Mouse (Mus musculus) CD4-positive, CD25-positive, alpha-beta regulatory T cell, adult 4 months (primary cell): Measurements from ENCODE around the gene Ddx10. TPM values are rescaled to one million over a fixed set of nuclear protein-coding genes. Genes with fewer than 3 reads are reported as not detected.

Experiments
- polyA plus RNA-seq, 2 experiments: library from polyadenylated mRNA; unstranded; fragments of 100-300 nt; shearing (Covaris generic); gene quantifications; one replicate each; pipeline ENCODE4 v1.2.1; 2017

Gene Ddx10
- polyA plus RNA-seq, 2 experiments from 2014 or later: 50.5 to 59.5 TPM

Other genes with a start within 250 kb of the Ddx10 start
- gene Exph5, start 53.6 kb upstream of the Ddx10 start, polyA plus RNA-seq: 1 to 10 TPM; 1.5 TPM
- gene Kdelc2, start 136.0 kb upstream of the Ddx10 start, polyA plus RNA-seq: 1 to 10 TPM in 1 of 2 experiments, under 1 TPM in 1; 0.80 to 1.5 TPM
- under 1 TPM; 0.54 to 0.98 TPM for gene 4930550C14Rik, start 154.3 kb upstream of the Ddx10 start, polyA plus RNA-seq